In genomic region chr11:50370969-50371368, GRCm38 (mm10) we compare ENCODE assay signal across 8 mouse cellular contexts. TPM values are rescaled to one million over a fixed set of nuclear protein-coding genes. Genes with fewer than 3 reads are reported as not detected.
A peak's percentile ranks its signal among the peaks of the same experiment; 100 is the strongest.
DNase-seq lines count a peak whose midpoint lies in the region; ATAC-seq and TF ChIP-seq lines count a peak whose summit lies in the region.

No protein-coding gene starts in this region.

- intact Hi-C loops in left cerebral cortex, postnatal 36 days (cut with DNase I) = no loop called here

- DNase-seq in kidney, postnatal 0 days (ENCODE audit: low spot score) = no peak
- DNase-seq in kidney, postnatal 4 days = no peak
- peak; percentile 39 for DNase-seq in hindbrain, embryonic 14.5 days (ENCODE audit: low spot score)
- DNase-seq in thymus, postnatal 14 days = no peak
- no peak for DNase-seq in layer of hippocampus, postnatal 14 days (ENCODE audit: low spot score in 2 of 2)
- DNase-seq in left cerebral cortex, postnatal 36 days (ENCODE audit: low spot score in 2 of 2) = no peak

- 52% methylated on average over 4 of the region's 4 CpGs for WGBS in kidney, postnatal 0 days
- 49% methylated on average over 4 of the region's 4 CpGs for WGBS in embryonic facial prominence, embryonic 12.5 days
- WGBS in hindbrain, embryonic 14.5 days = 51% methylated on average over 4 of the region's 4 CpGs
- 39% methylated on average over 4 of the region's 4 CpGs for WGBS in midbrain, embryonic 15.5 days

- H3K36me3 ChIP-seq in kidney, postnatal 0 days (ENCODE audit: insufficient read depth, low read length) = no peaks in the 10 kb centered on the region
- H3K36me3 ChIP-seq in embryonic facial prominence, embryonic 12.5 days = no peaks in the 10 kb centered on the region
- no peaks in the 10 kb centered on the region for H3K36me3 ChIP-seq in hindbrain, embryonic 14.5 days (replicated peaks; ENCODE audit: control insufficient read depth, insufficient read depth)
- H3K36me3 ChIP-seq in midbrain, embryonic 15.5 days (replicated peaks) = no peaks in the 10 kb centered on the region

- H3K27ac ChIP-seq in kidney, postnatal 0 days = no peak overlapping the region
- H3K27ac ChIP-seq in embryonic facial prominence, embryonic 12.5 days = no peak overlapping the region
- peak overlapping the region; percentile 94 for H3K27ac ChIP-seq in hindbrain, embryonic 14.5 days
- peak overlapping the region; percentile 96 for H3K27ac ChIP-seq in midbrain, embryonic 15.5 days

- no peaks in the 10 kb centered on the region for H3K27me3 ChIP-seq in kidney, postnatal 0 days (ENCODE audit: insufficient read depth, low read length)
- H3K27me3 ChIP-seq in embryonic facial prominence, embryonic 12.5 days = no peaks in the 10 kb centered on the region
- H3K27me3 ChIP-seq in hindbrain, embryonic 14.5 days (ENCODE audit: control insufficient read depth, insufficient read depth, low read length) = no peaks in the 10 kb centered on the region
- no peaks in the 10 kb centered on the region for H3K27me3 ChIP-seq in midbrain, embryonic 15.5 days (replicated peaks)

- no peak overlapping the region for H3K4me3 ChIP-seq in kidney, postnatal 0 days (replicated peaks; ENCODE audit: low read depth, low read length)
- H3K4me3 ChIP-seq in embryonic facial prominence, embryonic 12.5 days = no peak overlapping the region
- H3K4me3 ChIP-seq in hindbrain, embryonic 14.5 days (replicated peaks; ENCODE audit: low read length) = no peak overlapping the region
- peak overlapping the region; percentile 40; the same call in 1 of the 2 replicates for H3K4me3 ChIP-seq in midbrain, embryonic 15.5 days

- no peak overlapping the region for H3K9ac ChIP-seq in kidney, postnatal 0 days (ENCODE audit: low read depth, low read length)
- no peak overlapping the region for H3K9ac ChIP-seq in embryonic facial prominence, embryonic 12.5 days
- H3K9ac ChIP-seq in hindbrain, embryonic 14.5 days = peak overlapping the region; percentile 77; the same call in 1 of the 2 replicates
- peak overlapping the region; percentile 69; the same call in 1 of the 2 replicates for H3K9ac ChIP-seq in midbrain, embryonic 15.5 days

- TF ChIP-seq CTCF in kidney, postnatal 0 days (IDR thresholded peaks at IDR 0.05; ENCODE audit: low read depth) = no peak

- H3K4me1 ChIP-seq in kidney, postnatal 0 days (replicated peaks; ENCODE audit: insufficient read depth, low read length) = no peaks in the 10 kb centered on the region
- H3K4me1 ChIP-seq in embryonic facial prominence, embryonic 12.5 days = peaks cover 2% of the 10 kb centered on the region; the same call in 1 of the 2 replicates
- 0 out of 2 replicates have a peak, but pooled peaks cover 13% of the 10 kb centered on the region for H3K4me1 ChIP-seq in hindbrain, embryonic 14.5 days (replicated peaks; ENCODE audit: control insufficient read depth, insufficient read depth, low read length)
- H3K4me1 ChIP-seq in midbrain, embryonic 15.5 days = peaks cover 19% of the 10 kb centered on the region

- ATAC-seq in kidney, postnatal 0 days (replicated peaks; ENCODE audit: low FRiP score, low read depth) = 0 out of 2 replicates have a peak, but pooled peaks have one; percentile 33
- ATAC-seq in embryonic facial prominence, embryonic 12.5 days (ENCODE audit: insufficient number of reproducible peaks, insufficient read depth, low FRiP score, low TSS enrichment) = no peak
- ATAC-seq in hindbrain, embryonic 14.5 days (ENCODE audit: low FRiP score) = peak; percentile 59; the same call in 1 of the 2 replicates
- peak; percentile 76 for ATAC-seq in midbrain, embryonic 15.5 days (replicated peaks)

- H3K9me3 ChIP-seq in kidney, postnatal 0 days (replicated peaks; ENCODE audit: low read length) = no peaks in the 10 kb centered on the region
- no peaks in the 10 kb centered on the region for H3K9me3 ChIP-seq in embryonic facial prominence, embryonic 12.5 days
- H3K9me3 ChIP-seq in hindbrain, embryonic 14.5 days (ENCODE audit: control insufficient read depth, low read length) = no peaks in the 10 kb centered on the region
- H3K9me3 ChIP-seq in midbrain, embryonic 15.5 days = no peaks in the 10 kb centered on the region

- peak overlapping the region; percentile 64 for H3K4me2 ChIP-seq in kidney, postnatal 0 days (ENCODE audit: low read length)
- H3K4me2 ChIP-seq in embryonic facial prominence, embryonic 12.5 days (replicated peaks) = peak overlapping the region; percentile 55
- peak overlapping the region; percentile 72 for H3K4me2 ChIP-seq in hindbrain, embryonic 14.5 days (replicated peaks)
- peak overlapping the region; percentile 63 for H3K4me2 ChIP-seq in midbrain, embryonic 15.5 days

RNA-seq across cellular contexts. Expression of gene Hnrnph1, which starts 5.8 kb away (rescaled TPM):
- 294 and 309 TPM in 2 replicates for polyA plus RNA-seq in kidney, postnatal 0 days (2015; fragmentation: Nextera tagmentation; extraction: Ambion mirVana)
- polyA plus RNA-seq in embryonic facial prominence, embryonic 12.5 days (2016; fragmentation: Nextera tagmentation; extraction: Ambion mirVana) = 590 and 605 TPM in 2 replicates
- polyA plus RNA-seq in hindbrain, embryonic 14.5 days (2014; fragmentation: Nextera tagmentation; extraction: Ambion mirVana) = 429 and 439 TPM in 2 replicates
- polyA plus RNA-seq in midbrain, embryonic 15.5 days (2015; fragmentation: Nextera tagmentation; extraction: Ambion mirVana) = 509 and 525 TPM in 2 replicates
- total RNA-seq in layer of hippocampus, postnatal 14 days (2021) = 100 to 1,000 TPM; 235 to 246 TPM
- total RNA-seq in left cerebral cortex, postnatal 36 days (2021) = 100 to 1,000 TPM; 175 to 266 TPM

RNA-seq across cellular contexts. Expression of gene Cby3, which starts 16.7 kb away (rescaled TPM):
- polyA plus RNA-seq in kidney, postnatal 0 days (2015; fragmentation: Nextera tagmentation; extraction: Ambion mirVana) = 1.4 and 1.5 TPM in 2 replicates
- polyA plus RNA-seq in embryonic facial prominence, embryonic 12.5 days (2016; fragmentation: Nextera tagmentation; extraction: Ambion mirVana) = 0.46 and 0.73 TPM in 2 replicates
- polyA plus RNA-seq in hindbrain, embryonic 14.5 days (2014; fragmentation: Nextera tagmentation; extraction: Ambion mirVana) = 0.68 and 1.3 TPM in 2 replicates
- polyA plus RNA-seq in midbrain, embryonic 15.5 days (2015; fragmentation: Nextera tagmentation; extraction: Ambion mirVana) = 1.2 and 1.6 TPM in 2 replicates
- not detected for total RNA-seq in layer of hippocampus, postnatal 14 days (2021)
- not detected for total RNA-seq in left cerebral cortex, postnatal 36 days (2021)

RNA-seq across cellular contexts. Expression of gene Canx, which starts 45.5 kb away (rescaled TPM):
- polyA plus RNA-seq in kidney, postnatal 0 days (2015; fragmentation: Nextera tagmentation; extraction: Ambion mirVana) = 302 and 330 TPM in 2 replicates
- 287 and 307 TPM in 2 replicates for polyA plus RNA-seq in embryonic facial prominence, embryonic 12.5 days (2016; fragmentation: Nextera tagmentation; extraction: Ambion mirVana)
- polyA plus RNA-seq in hindbrain, embryonic 14.5 days (2014; fragmentation: Nextera tagmentation; extraction: Ambion mirVana) = 239 and 252 TPM in 2 replicates
- polyA plus RNA-seq in midbrain, embryonic 15.5 days (2015; fragmentation: Nextera tagmentation; extraction: Ambion mirVana) = 258 and 266 TPM in 2 replicates
- 100 to 1,000 TPM; 424 to 458 TPM for total RNA-seq in layer of hippocampus, postnatal 14 days (2021)
- 100 to 1,000 TPM; 400 to 407 TPM for total RNA-seq in left cerebral cortex, postnatal 36 days (2021)

RNA-seq across cellular contexts. Expression of gene Rufy1, which starts 60.0 kb away (rescaled TPM):
- polyA plus RNA-seq in kidney, postnatal 0 days (2015; fragmentation: Nextera tagmentation; extraction: Ambion mirVana) = 29.0 and 31.7 TPM in 2 replicates
- polyA plus RNA-seq in embryonic facial prominence, embryonic 12.5 days (2016; fragmentation: Nextera tagmentation; extraction: Ambion mirVana) = 24.9 and 27.1 TPM in 2 replicates
- polyA plus RNA-seq in hindbrain, embryonic 14.5 days (2014; fragmentation: Nextera tagmentation; extraction: Ambion mirVana) = 27.0 and 27.7 TPM in 2 replicates
- polyA plus RNA-seq in midbrain, embryonic 15.5 days (2015; fragmentation: Nextera tagmentation; extraction: Ambion mirVana) = 28.1 and 29.5 TPM in 2 replicates
- 10 to 100 TPM; 22.8 to 24.4 TPM for total RNA-seq in layer of hippocampus, postnatal 14 days (2021)
- 10 to 100 TPM; 27.8 to 28.7 TPM for total RNA-seq in left cerebral cortex, postnatal 36 days (2021)

Comparison
In these comparisons a context has a peak if more than half of its experiments do, and no peak if none do; other contexts are left out.
1. H3K27ac ChIP-seq: peak in hindbrain, embryonic 14.5 days (single experiment) and midbrain, embryonic 15.5 days (single experiment); none in kidney, postnatal 0 days (single experiment) and embryonic facial prominence, embryonic 12.5 days (single experiment).
2. H3K9ac ChIP-seq: peak in hindbrain, embryonic 14.5 days (single experiment) and midbrain, embryonic 15.5 days (single experiment); none in kidney, postnatal 0 days (single experiment) and embryonic facial prominence, embryonic 12.5 days (single experiment).
3. Peak in every context shown above with its lines, with median percentiles within 50 percentile points of each other: H3K4me2 ChIP-seq.